Mouse (Mus musculus) heart, postnatal 4 days (tissue): ENCODE results near the gene Ksr2. TPM values are rescaled to one million over a fixed set of nuclear protein-coding genes. Genes with fewer than 3 reads are reported as not detected.

Experiments used
- DNase-seq: peaks from one replicate; pipeline ENCODE4 v3.0.0; 2021
- total RNA-seq, 2 experiments: library from RNA; stranded (reverse); gene quantifications; 2 replicates each; pipeline ENCODE4 v1.2.3; 2021

Gene Ksr2
- total RNA-seq, 2 experiments from 2014 or later = 0.09 to 0.10 TPM

- DNase-seq = no peak
Observed at GRCm38 (mm10) chr5:117626907-117627306, 213.1 kb downstream of the Ksr2 start.

GRCm38 (mm10) chr5:117628351-117628750 is 214.6 kb downstream of the Ksr2 start:
- DNase-seq = peak; percentile 59

DNA sequence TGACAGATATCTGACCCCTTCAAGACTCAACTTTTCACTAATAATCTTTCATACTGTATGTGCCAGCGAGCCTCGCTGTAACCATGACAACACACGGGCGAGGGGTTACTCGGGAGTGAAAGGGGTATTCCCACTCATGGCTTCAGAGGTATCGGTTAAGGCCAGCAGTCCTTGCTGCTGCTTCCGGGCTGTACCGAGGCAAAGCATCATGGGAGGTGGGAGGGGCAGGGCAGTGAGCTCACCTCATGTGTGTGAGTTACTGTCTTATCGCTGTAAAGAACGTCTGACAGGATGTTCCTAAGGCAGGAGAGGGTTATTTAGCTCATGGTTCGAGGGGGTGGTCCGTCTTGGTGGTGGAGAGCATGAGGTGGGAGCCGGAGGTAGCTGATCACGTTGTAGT is 215.8 kb downstream of the Ksr2 start:
- no peak for DNase-seq

GRCm38 (mm10) chr5:117635211-117635610 is 221.4 kb downstream of the Ksr2 start:
- DNase-seq = no peak

GRCm38 (mm10) chr5:117635838-117636237 is 222.0 kb downstream of the Ksr2 start:
- no peak for DNase-seq

DNA sequence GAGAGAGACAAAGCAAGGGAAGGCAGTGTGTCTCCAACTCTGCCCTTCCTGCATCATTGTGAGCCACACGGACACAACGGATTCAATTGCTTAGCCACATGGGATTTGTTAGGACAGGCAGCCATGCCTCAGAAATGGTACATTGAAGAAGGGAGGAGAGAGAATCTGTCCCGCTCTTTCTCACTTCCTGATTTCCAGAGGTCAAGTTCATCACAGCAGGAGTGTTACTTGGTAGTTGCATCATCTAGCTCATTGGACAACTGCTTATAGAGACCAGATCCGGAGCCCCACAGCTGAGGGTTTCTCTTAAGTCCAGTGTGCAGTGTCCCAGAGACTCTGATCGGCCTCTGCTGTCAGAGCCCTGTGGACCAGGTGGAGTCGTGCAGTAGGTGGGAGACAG is 227.8 kb downstream of the Ksr2 start:
- no peak for DNase-seq

GRCm38 (mm10) chr5:117651238-117651886 is 237.6 kb downstream of the Ksr2 start:
- DNase-seq = no peak

DNA sequence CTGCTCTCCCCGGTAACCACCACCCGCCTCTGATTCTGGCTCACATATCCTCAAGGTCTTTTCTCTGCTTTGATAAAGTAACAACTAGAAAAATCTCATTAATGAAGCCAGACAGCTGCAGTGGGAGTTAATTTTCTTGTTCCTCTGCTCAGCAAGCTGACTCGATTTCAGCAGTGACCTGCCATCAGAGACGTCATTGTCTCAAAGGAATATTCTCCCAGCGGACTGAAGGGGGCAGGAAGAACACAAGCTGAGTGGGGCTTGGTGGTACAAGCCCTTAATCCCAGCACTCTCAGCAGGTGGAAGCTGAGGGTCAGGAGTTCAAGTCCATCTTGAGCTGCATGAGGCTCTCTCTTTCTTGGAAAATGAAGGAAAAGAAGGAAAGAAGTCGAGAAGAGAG is 244.8 kb downstream of the Ksr2 start:
- no peak for DNase-seq

DNA sequence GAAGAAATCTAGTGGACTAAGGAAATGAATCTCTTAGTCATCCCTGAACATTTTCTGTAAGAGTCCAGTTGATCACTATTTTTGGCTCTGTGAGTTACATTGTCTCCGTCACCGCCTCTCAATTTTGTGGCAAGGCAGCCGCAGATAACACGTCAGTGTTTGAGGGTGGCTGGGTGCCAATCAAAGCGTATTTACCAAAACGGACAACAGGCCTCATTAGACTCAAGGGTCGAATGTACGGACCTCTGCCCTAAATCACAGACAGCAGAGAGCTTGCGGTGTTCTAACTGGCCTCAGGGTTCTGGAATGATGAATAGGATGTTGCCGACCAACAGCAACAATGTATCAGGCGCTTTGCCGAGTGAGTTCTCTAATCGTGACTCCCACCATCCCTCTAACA is 245.8 kb downstream of the Ksr2 start:
- DNase-seq = peak; percentile 14

DNA sequence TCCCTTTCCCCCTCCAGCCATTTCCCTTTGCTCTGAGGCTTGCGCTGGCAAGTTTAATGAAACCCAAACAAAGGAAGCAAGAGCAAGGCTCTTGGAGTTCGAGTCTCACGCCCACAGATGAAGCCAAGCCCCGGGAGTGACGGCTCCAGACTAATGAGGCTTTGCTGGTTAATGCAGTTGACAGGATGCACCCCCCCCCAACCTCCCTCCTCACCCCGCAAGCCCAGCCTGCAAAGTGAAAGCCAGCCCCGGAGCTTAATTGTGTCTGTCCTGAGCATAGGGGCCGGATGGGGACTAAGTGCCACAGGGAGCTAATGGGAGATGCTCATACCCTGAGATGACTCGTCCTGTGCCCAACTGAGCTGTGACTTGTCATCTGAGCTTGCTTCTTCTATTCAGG is 251.4 kb downstream of the Ksr2 start:
- DNase-seq = no peak

GRCm38 (mm10) chr5:117667314-117667713 is 253.5 kb downstream of the Ksr2 start:
- no peak for DNase-seq

GRCm38 (mm10) chr5:117669265-117669664 is 255.5 kb downstream of the Ksr2 start:
- DNase-seq = peak; percentile 9

DNA sequence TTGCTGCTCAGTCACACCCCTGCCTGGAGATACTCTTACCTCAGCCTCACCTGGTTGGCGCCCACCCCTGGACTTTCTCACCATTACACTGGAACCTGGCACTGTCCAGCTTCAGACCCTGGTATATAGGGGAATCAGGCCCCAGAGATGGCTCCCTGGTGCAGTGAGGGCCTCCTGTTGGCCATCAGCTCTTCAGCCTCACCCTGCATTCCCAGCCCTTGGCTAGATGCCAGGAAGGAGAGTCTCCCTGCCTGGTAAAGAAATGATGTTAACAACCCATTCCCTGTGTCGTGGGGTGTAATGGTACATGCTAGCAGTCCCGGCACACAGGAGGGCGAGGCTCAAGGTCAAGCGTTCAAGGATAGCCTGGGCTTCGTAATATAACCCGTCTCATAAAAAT is 256.0 kb downstream of the Ksr2 start:
- no peak for DNase-seq

DNA sequence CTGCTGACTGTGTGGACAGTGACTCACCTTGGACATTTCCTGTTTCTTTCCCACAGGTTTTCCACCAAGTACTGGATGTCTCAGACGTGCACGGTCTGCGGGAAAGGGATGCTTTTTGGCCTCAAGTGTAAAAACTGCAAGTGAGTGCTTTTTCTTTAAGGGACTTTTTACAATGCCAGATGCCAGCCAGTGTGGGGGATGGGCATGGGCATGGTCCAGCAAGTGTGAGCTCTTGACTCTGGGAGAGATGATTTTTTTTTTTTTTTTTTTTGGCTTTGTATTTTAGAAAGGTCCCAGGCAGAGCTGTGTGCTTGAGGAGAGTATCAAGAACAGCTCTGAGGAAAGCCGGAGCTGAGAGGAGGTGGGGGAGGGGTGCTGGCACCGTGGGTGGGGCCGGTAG is 257.6 kb downstream of the Ksr2 start:
- no peak for DNase-seq

GRCm38 (mm10) chr5:117675840-117676239 is 262.0 kb downstream of the Ksr2 start:
- DNase-seq = no peak

DNA sequence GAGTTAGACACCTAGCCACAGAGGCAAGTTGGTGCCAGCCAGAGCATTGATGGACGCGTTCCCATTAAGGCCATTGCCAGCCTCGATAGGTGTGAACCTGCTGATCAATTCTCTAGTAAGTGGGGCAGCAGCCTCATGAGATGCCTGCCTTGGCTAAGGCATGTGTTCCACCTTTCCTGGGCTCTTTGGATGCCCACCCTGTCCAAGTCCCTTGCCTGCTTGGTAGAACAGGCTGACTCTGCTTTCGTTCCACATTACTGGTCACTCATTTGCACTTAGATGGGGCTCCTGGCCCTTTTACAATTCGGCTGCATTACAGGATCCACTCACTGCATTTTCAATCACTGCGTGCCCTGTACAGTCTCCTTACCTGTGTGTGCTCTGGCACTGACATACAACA is 263.4 kb downstream of the Ksr2 start:
- DNase-seq = no peak

GRCm38 (mm10) chr5:117678371-117678770 is 264.6 kb downstream of the Ksr2 start:
- DNase-seq = no peak

DNA sequence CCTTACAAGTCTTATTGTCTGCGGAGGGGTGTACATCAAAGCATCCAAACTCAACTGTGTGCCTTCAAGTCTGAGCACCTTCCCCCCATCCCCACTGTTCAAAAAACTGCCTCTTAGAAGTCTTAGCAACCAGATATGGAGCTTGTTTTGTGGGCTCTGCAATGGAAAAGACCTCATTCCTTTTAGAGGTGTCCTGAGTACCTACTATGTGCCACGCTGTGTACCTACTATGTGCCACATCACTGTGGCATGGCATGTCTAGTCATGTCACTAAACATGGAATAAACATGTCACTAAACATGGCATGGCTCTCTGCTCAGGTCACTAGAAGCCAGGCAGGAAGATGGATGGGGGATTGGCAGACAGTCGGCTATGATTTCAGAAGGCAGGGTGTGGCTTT is 268.4 kb downstream of the Ksr2 start:
- DNase-seq = no peak

DNA sequence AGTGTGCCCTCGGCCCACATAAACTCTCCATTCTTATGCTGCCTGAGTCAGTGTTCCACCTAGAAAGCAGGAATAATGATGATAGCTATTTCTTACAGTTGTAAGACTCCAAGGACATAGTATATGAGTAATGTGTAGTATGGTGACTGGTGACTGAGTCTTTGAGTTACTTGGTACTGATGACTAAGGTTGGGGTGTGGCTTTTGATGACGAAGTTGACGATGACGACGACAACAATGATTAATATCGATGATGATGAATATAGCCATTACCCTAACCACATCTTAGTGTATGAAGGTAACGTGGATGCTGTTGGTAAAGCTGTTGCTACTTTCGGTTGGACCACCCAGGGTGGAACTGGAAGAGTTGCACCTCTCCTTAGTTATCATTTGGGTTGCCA is 270.7 kb downstream of the Ksr2 start:
- no peak for DNase-seq

- DNase-seq = no peak
Observed at GRCm38 (mm10) chr5:117687770-117688352, 274.1 kb downstream of the Ksr2 start.

DNA sequence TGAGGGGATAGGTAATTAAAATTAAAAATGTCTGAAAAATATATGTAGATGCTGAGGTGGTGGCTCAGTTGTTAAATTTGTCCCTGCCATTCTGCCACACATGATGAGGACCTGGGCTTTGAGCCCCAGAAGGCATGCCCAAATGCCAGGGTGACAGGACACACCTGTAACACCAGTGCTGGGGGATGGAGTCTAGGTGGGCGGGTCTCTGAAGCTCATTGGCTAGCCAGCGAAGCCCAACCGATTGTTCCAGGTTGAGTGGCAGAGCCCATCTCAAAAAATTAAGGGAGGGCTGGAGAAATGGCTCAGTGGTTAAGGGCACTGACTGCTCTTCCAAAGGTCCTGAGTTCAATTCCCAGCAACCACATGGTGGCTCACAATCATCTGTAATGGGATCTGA is 274.9 kb downstream of the Ksr2 start:
- DNase-seq = no peak

- no peak for DNase-seq
Observed at GRCm38 (mm10) chr5:117689840-117690239, 276.0 kb downstream of the Ksr2 start.

DNA sequence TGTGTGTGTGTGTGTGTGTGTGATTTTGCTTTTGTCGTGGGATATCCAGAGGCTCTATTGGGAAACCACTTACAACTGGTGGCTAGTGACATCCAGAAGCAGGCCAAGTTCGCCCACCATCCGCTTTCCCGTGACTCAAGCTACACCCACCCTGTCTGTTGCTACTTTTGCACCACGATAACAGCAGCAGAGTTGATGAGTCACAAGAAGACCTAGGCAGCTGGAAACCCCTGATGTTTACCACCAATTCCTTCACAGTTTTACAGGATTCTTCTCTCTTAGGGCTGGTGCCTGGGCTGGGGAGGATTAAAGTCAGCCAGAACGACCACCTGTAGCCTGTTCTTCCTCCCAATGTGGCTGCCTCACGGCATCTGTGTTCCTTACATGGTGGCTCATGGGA is 277.5 kb downstream of the Ksr2 start:
- DNase-seq = no peak

DNA sequence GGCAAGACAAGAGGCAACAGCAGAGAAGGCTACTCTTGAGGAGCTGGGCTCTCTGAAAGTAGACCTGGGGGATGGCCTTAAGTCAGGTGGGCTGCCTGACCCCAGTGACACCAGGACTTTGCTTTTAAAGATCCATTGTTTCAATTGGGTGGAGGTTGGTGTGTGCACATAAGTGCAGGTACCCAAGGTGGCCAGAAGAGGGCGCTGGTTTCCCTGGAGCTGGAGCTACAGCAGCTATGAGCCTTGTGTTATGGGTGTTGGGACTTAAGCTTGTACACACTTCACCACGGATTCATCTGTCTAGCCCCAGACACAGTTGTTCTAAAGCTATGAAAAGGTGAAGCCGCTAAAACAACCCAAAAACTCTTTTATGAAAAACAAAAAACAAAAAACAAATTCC is 279.8 kb downstream of the Ksr2 start:
- DNase-seq = no peak

- DNase-seq = no peak
Observed at GRCm38 (mm10) chr5:117694632-117695031, 280.8 kb downstream of the Ksr2 start.
